Mouse (Mus musculus) stomach, embryonic 16.5 days (tissue): ENCODE results near the gene Zfp618. TPM values are rescaled to one million over a fixed set of nuclear protein-coding genes. Genes with fewer than 3 reads are reported as not detected.

Experiments used
- ATAC-seq: fragments of 200-750 bp; cut with Nextera tagmentation; 2 replicates; pipeline ENCODE4 v1.8.0; 2017; ENCODE audit warnings: moderate number of reproducible peaks, moderate TSS enrichment; ENCODE audit not compliant: insufficient read depth, low FRiP score
- H3K27ac ChIP-seq: fragments of 300-500 bp; sonication (generic); 2 replicates; pipeline ENCODE4 v1.5.1; 2014; ENCODE audit warnings: low read length
- H3K27me3 ChIP-seq: fragments of 300-500 bp; sonication (generic); 2 replicates; pipeline ENCODE4 v1.6.1; 2014; ENCODE audit warnings: low read length, control low read depth, mixed read lengths; ENCODE audit not compliant: control insufficient read depth, insufficient read depth
- H3K36me3 ChIP-seq: fragments of 300-500 bp; sonication (generic); 2 replicates; pipeline ENCODE4 v1.6.1; 2014; ENCODE audit warnings: low read length; ENCODE audit not compliant: control insufficient read depth, insufficient read depth
- H3K4me1 ChIP-seq: fragments of 300-500 bp; sonication (generic); 2 replicates; pipeline ENCODE4 v1.6.1; 2014; ENCODE audit warnings: low read length, control low read depth, mixed read lengths; ENCODE audit not compliant: control insufficient read depth, insufficient read depth
- H3K4me2 ChIP-seq: fragments of 300-500 bp; sonication (generic); 2 replicates; pipeline ENCODE4 v1.6.1; 2014; ENCODE audit warnings: low read depth, low read length, mixed read lengths
- H3K4me3 ChIP-seq: fragments of 300-500 bp; sonication (generic); replicated peaks from 2 replicates; pipeline ENCODE4 v1.5.1; 2014; ENCODE audit warnings: mild to moderate bottlenecking, low read length
- H3K9ac ChIP-seq: fragments of 300-500 bp; sonication (generic); 2 replicates; pipeline ENCODE4 v1.6.1; 2014; ENCODE audit warnings: low read length
- H3K9me3 ChIP-seq: fragments of 300-500 bp; sonication (generic); replicated peaks from 2 replicates; pipeline ENCODE4 v1.6.1; 2016; ENCODE audit warnings: low read length, control low read depth; ENCODE audit not compliant: control insufficient read depth
- WGBS: fragments of 180-500 bp; shearing (Covaris S2); extraction: QIAGEN DNeasy Blood & Tissue Kit; methylation state at CpG from one replicate; pipeline ENCODE4 v1.1.7; 2014; 5-methylcytosine and 5-hydroxymethylcytosine counted together
- polyA plus RNA-seq: library from polyadenylated mRNA; unstranded; fragments of >200 nt; fragmentation: Nextera tagmentation; extraction: Ambion mirVana; gene quantifications from 2 replicates; pipeline ENCODE4 v1.2.1, GENCODE M21; 2015

Zfp618 gene
- polyA plus RNA-seq, 1 experiment from 2014 or later = 23.1 TPM

DNA sequence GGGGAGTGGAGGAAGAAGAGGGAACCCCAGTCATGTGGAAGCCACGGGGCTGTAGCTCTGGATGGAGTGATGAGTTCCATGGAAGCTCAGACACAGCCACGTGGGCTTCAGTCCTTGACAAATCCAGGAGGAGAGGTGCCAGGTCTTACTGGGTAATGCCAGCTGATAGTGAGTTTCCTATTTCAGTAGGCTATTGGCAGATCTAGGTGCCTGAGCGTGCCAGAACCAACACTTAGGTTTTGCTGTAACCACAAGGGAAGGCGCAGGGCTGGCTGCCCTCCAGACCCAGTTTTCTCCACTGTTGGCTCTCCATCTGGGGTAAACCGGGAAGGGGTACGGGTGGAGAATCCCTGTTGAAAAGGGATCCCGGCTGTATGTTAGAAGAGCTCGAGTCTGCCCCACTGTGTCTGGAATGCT, 119.1 kb downstream of the Zfp618 start:
- WGBS = 71% methylated on average over 8 of the region's 8 CpGs

GRCm38 (mm10) chr4:63089484-63089883, 124.1 kb downstream of the Zfp618 start:
- H3K27me3 ChIP-seq = no peaks in the 10 kb centered on the region
- no peak overlapping the region for H3K4me3 ChIP-seq
- WGBS = 70% methylated on average over 1 of the region's 1 CpGs
- no peak overlapping the region for H3K27ac ChIP-seq
- no peaks in the 10 kb centered on the region for H3K9me3 ChIP-seq
- 0 out of 2 replicates have a peak, but pooled peaks cover 3% of the 10 kb centered on the region for H3K36me3 ChIP-seq
- H3K4me2 ChIP-seq = no peak overlapping the region
- no peak for ATAC-seq
- no peaks in the 10 kb centered on the region for H3K4me1 ChIP-seq
- H3K9ac ChIP-seq = no peak overlapping the region

More for the DNA sequence above, 119.1 kb downstream of the Zfp618 start:
- no peak for ATAC-seq
- H3K4me2 ChIP-seq = no peak overlapping the region
- H3K36me3 ChIP-seq = 0 out of 2 replicates have a peak, but pooled peaks cover 19% of the 10 kb centered on the region
- H3K27ac ChIP-seq = no peak overlapping the region
- H3K4me3 ChIP-seq = no peak overlapping the region
- no peak overlapping the region for H3K9ac ChIP-seq
- H3K9me3 ChIP-seq = 0 out of 2 replicates have a peak, but pooled peaks cover 4% of the 10 kb centered on the region
- H3K27me3 ChIP-seq = no peaks in the 10 kb centered on the region
- H3K4me1 ChIP-seq = no peaks in the 10 kb centered on the region

GRCm38 (mm10) chr4:63091151-63091550, 125.8 kb downstream of the Zfp618 start:
- 85% methylated on average over 5 of the region's 5 CpGs for WGBS
- H3K27ac ChIP-seq = no peak overlapping the region
- no peak overlapping the region for H3K4me3 ChIP-seq
- 0 out of 2 replicates have a peak, but pooled peaks cover 3% of the 10 kb centered on the region for H3K36me3 ChIP-seq
- no peaks in the 10 kb centered on the region for H3K4me1 ChIP-seq
- no peaks in the 10 kb centered on the region for H3K9me3 ChIP-seq
- no peak for ATAC-seq
- H3K4me2 ChIP-seq = no peak overlapping the region
- no peaks in the 10 kb centered on the region for H3K27me3 ChIP-seq
- H3K9ac ChIP-seq = no peak overlapping the region

DNA sequence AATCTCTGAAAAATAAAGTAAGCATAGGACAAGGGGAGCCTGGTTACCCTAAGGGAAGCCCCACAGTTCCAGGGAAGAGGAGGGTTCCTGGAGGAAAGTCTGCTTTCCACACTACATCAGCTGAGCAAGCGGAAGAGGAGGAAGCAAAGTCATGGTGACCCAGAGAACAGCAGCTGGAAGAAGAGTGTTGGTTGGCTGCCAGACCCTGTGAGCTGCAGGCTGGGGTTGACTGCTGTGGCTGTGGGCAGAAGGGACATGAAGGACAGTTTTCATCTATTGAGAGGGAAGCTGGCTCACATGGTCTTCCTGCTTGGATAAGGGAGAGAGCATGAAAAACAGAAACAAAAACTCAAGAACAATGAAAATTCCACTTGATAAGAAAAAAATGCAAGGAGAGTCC, 132.2 kb downstream of the Zfp618 start:
- H3K4me3 ChIP-seq = no peak overlapping the region
- H3K9ac ChIP-seq = no peak overlapping the region
- no peak for ATAC-seq
- WGBS = 83% methylated on average over 1 of the region's 1 CpGs
- no peak overlapping the region for H3K27ac ChIP-seq
- H3K9me3 ChIP-seq = no peaks in the 10 kb centered on the region
- peaks cover 10% of the 10 kb centered on the region; the same call in 1 of the 2 replicates for H3K36me3 ChIP-seq
- H3K27me3 ChIP-seq = no peaks in the 10 kb centered on the region
- H3K4me1 ChIP-seq = no peaks in the 10 kb centered on the region
- no peak overlapping the region for H3K4me2 ChIP-seq

- H3K9me3 ChIP-seq = no peaks in the 10 kb centered on the region
- H3K36me3 ChIP-seq = peaks cover 10% of the 10 kb centered on the region; the same call in 1 of the 2 replicates
- WGBS = 83% methylated on average over 11 of the region's 11 CpGs
- H3K27me3 ChIP-seq = no peaks in the 10 kb centered on the region
- no peak overlapping the region for H3K27ac ChIP-seq
- H3K4me3 ChIP-seq = no peak overlapping the region
- no peaks in the 10 kb centered on the region for H3K4me1 ChIP-seq
- H3K9ac ChIP-seq = no peak overlapping the region
- no peak overlapping the region for H3K4me2 ChIP-seq
- no peak for ATAC-seq
These were observed 135.1 kb downstream of the Zfp618 start for GRCm38 (mm10) chr4:63100478-63100877.

DNA sequence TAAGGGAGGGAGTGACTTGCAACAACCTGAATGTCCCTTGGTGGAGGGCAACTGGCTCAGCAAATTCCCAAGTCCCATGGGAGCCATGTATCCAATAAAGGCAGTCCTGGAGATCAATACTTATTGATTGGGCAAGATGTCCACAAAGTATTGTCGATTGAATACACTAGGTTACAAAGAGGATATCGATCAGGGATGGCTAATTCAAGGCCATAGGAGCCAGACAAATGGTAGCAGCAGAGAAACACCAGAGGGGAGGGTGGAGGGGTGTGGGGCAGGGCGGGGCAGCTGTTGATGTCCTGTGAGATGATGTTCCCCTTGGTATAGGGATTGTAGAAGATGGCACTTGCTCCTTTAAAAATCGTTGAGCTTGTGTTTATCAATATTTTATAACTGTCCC, 136.7 kb downstream of the Zfp618 start:
- Histone ChIP-seq H3K27me3 (no peaks in the 10 kb centered on the region), H3K4me2 (no peak overlapping the region), H3K9ac (no peak overlapping the region), H3K9me3 (no peaks in the 10 kb centered on the region), H3K27ac (no peak overlapping the region), H3K4me3 (no peak overlapping the region), H3K36me3 (0 out of 2 replicates have a peak, but pooled peaks cover 10% of the 10 kb centered on the region), H3K4me1 (no peaks in the 10 kb centered on the region)
- no peak for ATAC-seq
- 83% methylated on average over 4 of the region's 4 CpGs for WGBS

- no peaks in the 10 kb centered on the region for H3K4me1 ChIP-seq
- no peaks in the 10 kb centered on the region for H3K27me3 ChIP-seq
- H3K36me3 ChIP-seq = no peaks in the 10 kb centered on the region
- no peak for ATAC-seq
- H3K4me2 ChIP-seq = no peak overlapping the region
- H3K4me3 ChIP-seq = no peak overlapping the region
- H3K9me3 ChIP-seq = no peaks in the 10 kb centered on the region
- no peak overlapping the region for H3K27ac ChIP-seq
- H3K9ac ChIP-seq = no peak overlapping the region
- WGBS = 96% methylated on average over 8 of the region's 8 CpGs
These were observed 140.3 kb downstream of the Zfp618 start for GRCm38 (mm10) chr4:63105651-63106050.

- Histone ChIP-seq H3K9me3 (no peaks in the 10 kb centered on the region), H3K4me3 (no peak overlapping the region), H3K4me1 (no peaks in the 10 kb centered on the region), H3K9ac (no peak overlapping the region), H3K4me2 (no peak overlapping the region), H3K36me3 (peaks cover 15% of the 10 kb centered on the region), H3K27me3 (no peaks in the 10 kb centered on the region), H3K27ac (no peak overlapping the region)
- ATAC-seq = peak; percentile 81
- WGBS = 86% methylated on average over 5 of the region's 5 CpGs
These were observed 153.5 kb downstream of the Zfp618 start for GRCm38 (mm10) chr4:63118639-63119437.

- no peak overlapping the region for H3K4me3 ChIP-seq
- peaks cover 15% of the 10 kb centered on the region for H3K36me3 ChIP-seq
These were observed 159.6 kb downstream of the Zfp618 start for GRCm38 (mm10) chr4:63124861-63125466.

More at GRCm38 (mm10) chr4:63124861-63125466, 159.6 kb downstream of the Zfp618 start:
- Histone ChIP-seq H3K9me3 (no peaks in the 10 kb centered on the region), H3K4me1 (no peaks in the 10 kb centered on the region), H3K9ac (no peak overlapping the region), H3K27me3 (no peaks in the 10 kb centered on the region), H3K4me2 (no peak overlapping the region), H3K27ac (no peak overlapping the region)
- no peak for ATAC-seq
- WGBS = 82% methylated on average over 8 of the region's 8 CpGs
